Mouse (Mus musculus): ENCODE results near the gene Rbm8a. TPM values are rescaled to one million over a fixed set of nuclear protein-coding genes. Genes with fewer than 3 reads are reported as not detected.

Gene Rbm8a
- total and polyA plus RNA-seq, 3 experiments, result 231 to 363 TPM; not detected in 1

DNA sequence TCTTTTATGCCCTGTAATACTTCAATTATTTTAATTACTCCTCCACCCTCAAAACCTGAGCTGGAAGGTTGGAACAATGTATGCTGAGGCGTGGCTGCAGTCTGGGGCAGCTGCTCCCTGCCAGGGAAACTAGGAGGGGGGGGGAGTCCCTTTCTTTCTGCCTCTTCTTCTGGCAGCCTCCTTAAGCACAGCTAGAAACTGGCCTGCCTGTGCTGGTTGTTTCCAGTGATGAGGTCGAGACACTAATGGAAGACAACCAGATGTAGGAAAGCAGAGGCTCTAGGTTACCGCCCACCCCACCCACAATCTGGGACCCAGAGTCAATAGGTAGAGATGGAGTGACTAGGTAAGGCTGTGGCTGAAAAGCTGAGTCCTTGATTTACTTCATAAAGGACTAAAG lies 46.0 kb downstream of the Rbm8a start:
- Histone ChIP-seq H3K79me2 (ENCODE audit: control insufficient read depth, insufficient read depth, low read length, poor library complexity) (no peaks in the 10 kb centered on the region), H3K9ac (ENCODE audit: control insufficient read depth, low read depth, low read length, poor library complexity, severe bottlenecking) (no peak overlapping the region), H3K4me1 (ENCODE audit: control insufficient read depth in 1 of 2, insufficient read depth in 2 of 2, low read length in 2 of 2) (peaks cover 17 to 39% of the 10 kb centered on the region in 2 experiments), H3K27me3 (ENCODE audit: control insufficient read depth in 1 of 2, insufficient read depth in 2 of 2, low read length in 2 of 2) (no peaks in the 10 kb centered on the region), H3K4me3 (ENCODE audit: control insufficient read depth in 1 of 2, insufficient read depth in 1 of 2, low read depth in 2 of 2, low read length in 2 of 2) (no peak overlapping the region), H3K9me3 (replicated peaks; ENCODE audit: insufficient read depth, low read length) (no peaks in the 10 kb centered on the region), H3K36me3 (ENCODE audit: control insufficient read depth in 1 of 2, insufficient read depth in 2 of 2, low read length in 2 of 2) (peaks cover 0 to 37% of the 10 kb centered on the region in 2 experiments; a peak in 2 of 4 replicates), H3K27ac (ENCODE audit: control insufficient read depth, low read depth, low read length) (no peak overlapping the region)
- no peak for DNase-seq (ENCODE audit: low read depth, low spot score)
- TF ChIP-seq NELFE (IDR thresholded peaks at IDR 0.05; ENCODE audit: low read depth, low read length) (no peak), SIN3A (IDR thresholded peaks at IDR 0.05; ENCODE audit: low read length) (0 out of 2 replicates have a peak, but pooled peaks have one; percentile 1)

DNA sequence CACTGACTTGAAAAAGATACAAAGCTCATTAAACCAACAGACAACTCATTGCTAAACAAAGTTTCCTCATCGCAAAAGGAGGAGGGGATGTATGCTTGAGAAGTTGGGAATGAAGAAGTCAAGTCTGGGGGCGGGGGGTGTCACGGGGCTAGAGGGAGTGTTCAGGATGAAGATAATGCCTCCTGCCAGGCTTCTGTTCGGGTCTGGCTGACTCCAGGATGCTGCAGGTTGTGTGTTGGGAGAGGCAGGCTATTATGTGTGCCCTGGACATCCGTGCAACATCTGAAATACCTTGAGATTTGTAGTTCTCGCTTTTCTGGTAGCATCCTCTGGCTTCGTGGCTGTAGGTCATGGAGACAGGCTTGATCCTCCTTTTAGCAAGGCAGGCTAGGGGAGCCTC lies 48.7 kb downstream of the Rbm8a start:
- Histone ChIP-seq H3K79me2 (ENCODE audit: control insufficient read depth, insufficient read depth, low read length, poor library complexity) (no peaks in the 10 kb centered on the region), H3K4me1 (ENCODE audit: control insufficient read depth in 1 of 2, insufficient read depth in 2 of 2, low read length in 2 of 2) (peaks cover 14 to 39% of the 10 kb centered on the region in 2 experiments), H3K4me3 (ENCODE audit: control insufficient read depth in 1 of 2, insufficient read depth in 1 of 2, low read depth in 2 of 2, low read length in 2 of 2) (no peak overlapping the region), H3K27ac (ENCODE audit: control insufficient read depth, low read depth, low read length) (peak overlapping the region; percentile 76), H3K9ac (ENCODE audit: control insufficient read depth, low read depth, low read length, poor library complexity, severe bottlenecking) (peak overlapping the region; percentile 26; the same call in 1 of the 2 replicates), H3K27me3 (ENCODE audit: control insufficient read depth in 1 of 2, insufficient read depth in 2 of 2, low read length in 2 of 2) (no peaks in the 10 kb centered on the region), H3K36me3 (ENCODE audit: control insufficient read depth in 1 of 2, insufficient read depth in 2 of 2, low read length in 2 of 2) (peaks cover 0 to 38% of the 10 kb centered on the region in 2 experiments; a peak in 2 of 4 replicates), H3K9me3 (replicated peaks; ENCODE audit: insufficient read depth, low read length) (no peaks in the 10 kb centered on the region)
- peak; percentile 25 for DNase-seq (ENCODE audit: low read depth, low spot score)
- no peak for TF ChIP-seq MYC (IDR thresholded peaks at IDR 0.05; ENCODE audit: low read depth, low read length)
- TF ChIP-seq MAFK (IDR thresholded peaks at IDR 0.05; ENCODE audit: borderline replicate concordance, low read depth, low read length), result no peak

- no peaks in the 10 kb centered on the region for H3K79me2 ChIP-seq (ENCODE audit: control insufficient read depth, insufficient read depth, low read length, poor library complexity)
- no peaks in the 10 kb centered on the region for H3K27me3 ChIP-seq (ENCODE audit: control insufficient read depth in 1 of 2, insufficient read depth in 2 of 2, low read length in 2 of 2)
- peaks cover 14 to 39% of the 10 kb centered on the region in 2 experiments for H3K4me1 ChIP-seq (ENCODE audit: control insufficient read depth in 1 of 2, insufficient read depth in 2 of 2, low read length in 2 of 2)
- peak overlapping the region; percentile 30; the same call in 1 of the 2 replicates for H3K9ac ChIP-seq (ENCODE audit: control insufficient read depth, low read depth, low read length, poor library complexity, severe bottlenecking)
- peaks cover 0 to 38% of the 10 kb centered on the region in 2 experiments; a peak in 2 of 4 replicates for H3K36me3 ChIP-seq (ENCODE audit: control insufficient read depth in 1 of 2, insufficient read depth in 2 of 2, low read length in 2 of 2)
- peak overlapping the region; percentile 1 to 6; a peak in 3 of 4 replicates for H3K4me3 ChIP-seq (ENCODE audit: control insufficient read depth in 1 of 2, insufficient read depth in 1 of 2, low read depth in 2 of 2, low read length in 2 of 2)
- TF ChIP-seq NRF1 (IDR thresholded peaks at IDR 0.05; ENCODE audit: insufficient read depth, low read depth, low read length, poor library complexity, severe bottlenecking) (0 out of 2 replicates have a peak, but pooled peaks have one; percentile 17), NELFE (IDR thresholded peaks at IDR 0.05; ENCODE audit: low read depth, low read length) (0 out of 2 replicates have a peak, but pooled peaks have one; percentile 33), MAZ (IDR thresholded peaks at IDR 0.05; ENCODE audit: low read depth, low read length) (peak; percentile 19; the same call in 1 of the 2 replicates), TCF12 (IDR thresholded peaks at IDR 0.05; ENCODE audit: low read depth, low read length) (peak; percentile 31; the same call in 1 of the 2 replicates), GABPA (IDR thresholded peaks at IDR 0.05; ENCODE audit: low read depth, low read length) (0 out of 2 replicates have a peak, but pooled peaks have one; percentile 51), EP300 (IDR thresholded peaks at IDR 0.05; ENCODE audit: low read depth in 1 of 2, low read length in 2 of 2) (peak; percentile 27 to 71; a peak in 2 of 4 replicates), MXI1 (IDR thresholded peaks at IDR 0.05; ENCODE audit: low read depth, low read length) (no peak), JUND (IDR thresholded peaks at IDR 0.05; ENCODE audit: low read depth, low read length) (peak; percentile 35; the same call in 1 of the 2 replicates), POLR2A (IDR thresholded peaks at IDR 0.05; ENCODE audit: control insufficient read depth in 1 of 2, insufficient read depth in 1 of 2, low read depth in 1 of 2, low read length in 2 of 2, poor library complexity in 1 of 2) (peak; percentile 24 to 32; a peak in 1 of 4 replicates), CHD1 (IDR thresholded peaks at IDR 0.05; ENCODE audit: low read depth, low read length) (no peak), USF1 (IDR thresholded peaks at IDR 0.05; ENCODE audit: low read depth, low read length) (no peak), GATA1 (IDR thresholded peaks at IDR 0.05; ENCODE audit: low read depth, low read length) (peak; percentile 85), MAX (IDR thresholded peaks at IDR 0.05; ENCODE audit: low read length) (peak; percentile 42; the same call in 1 of the 2 replicates), HCFC1 (IDR thresholded peaks at IDR 0.05; ENCODE audit: low read depth, low read length) (no peak), ZNF384 (IDR thresholded peaks at IDR 0.05; ENCODE audit: low read depth, low read length) (no peak), SIN3A (IDR thresholded peaks at IDR 0.05; ENCODE audit: low read length) (peak; percentile 52; the same call in 1 of the 2 replicates), TBP (IDR thresholded peaks at IDR 0.05; ENCODE audit: low read depth, low read length) (peak; percentile 7; the same call in 1 of the 2 replicates)
- DNase-seq (ENCODE audit: low read depth, low spot score), result peak; percentile 86
- H3K27ac ChIP-seq (ENCODE audit: control insufficient read depth, low read depth, low read length), result peak overlapping the region; percentile 76
- H3K9me3 ChIP-seq (replicated peaks; ENCODE audit: insufficient read depth, low read length), result no peaks in the 10 kb centered on the region
These were observed 49.5 kb downstream of the Rbm8a start for GRCm38 (mm10) chr3:96679159-96679674.

Data from MEL (cell line).